ENCODE assay signal across 21 mouse cellular contexts in the genomic region with DNA sequence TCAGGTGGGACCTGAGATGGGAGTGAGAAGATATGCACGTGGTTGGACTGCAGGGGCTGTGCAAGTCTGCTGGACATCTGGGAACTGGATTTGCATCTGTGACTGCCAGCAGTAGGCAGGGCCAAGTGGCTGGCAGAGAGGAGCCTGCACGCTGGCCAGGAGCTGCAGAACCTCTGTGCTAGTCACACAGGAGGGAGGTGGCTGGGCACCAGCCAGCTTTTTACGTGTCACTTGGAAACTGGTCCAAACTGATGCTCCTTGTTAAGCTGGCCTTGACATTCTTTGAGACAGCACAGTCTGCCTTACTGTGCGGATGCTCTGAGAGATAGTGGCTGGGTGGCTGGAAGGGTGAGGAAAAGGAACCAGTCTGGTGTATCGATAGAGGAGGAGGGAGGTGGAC. TPM values are rescaled to one million over a fixed set of nuclear protein-coding genes. Genes with fewer than 3 reads are reported as not detected.
DNase-seq lines count a peak whose midpoint lies in the region; ATAC-seq and TF ChIP-seq lines count a peak whose summit lies in the region.
"Had no signal": no experiment of that assay in that cellular context is flagged by ENCODE, and none has a peak within 500 bp of the region (broad histone marks: within the 10 kb centered on the region; RNA-seq: fewer than 3 reads in every experiment).

No protein-coding gene starts in this region.

- H3K36me3 ChIP-seq in midbrain, postnatal 0 days (ENCODE audit: insufficient read depth, low read length), result no peaks in the 10 kb centered on the region
- H3K36me3 ChIP-seq in midbrain, embryonic 13.5 days, result no peaks in the 10 kb centered on the region
- no peaks in the 10 kb centered on the region for H3K36me3 ChIP-seq in forebrain, embryonic 16.5 days (ENCODE audit: control insufficient read depth, insufficient read depth)
- H3K36me3 ChIP-seq: embryonic facial prominence, embryonic 10.5 days; hindbrain, embryonic 15.5 days; liver, embryonic 15.5 days had no signal

- no peaks in the 10 kb centered on the region for H3K9me3 ChIP-seq in midbrain, postnatal 0 days (ENCODE audit: low read length)
- H3K9me3 ChIP-seq in midbrain, embryonic 13.5 days, result no peaks in the 10 kb centered on the region
- H3K9me3 ChIP-seq in forebrain, embryonic 16.5 days (ENCODE audit: control insufficient read depth, low read length), result no peaks in the 10 kb centered on the region
- H3K9me3 ChIP-seq: embryonic facial prominence, embryonic 10.5 days; hindbrain, embryonic 15.5 days; liver, embryonic 15.5 days; megakaryocyte, embryonic 14.5 days had no signal

- no peak for ATAC-seq in midbrain, postnatal 0 days (ENCODE audit: low FRiP score)
- ATAC-seq in midbrain, embryonic 13.5 days, result no peak
- ATAC-seq in forebrain, embryonic 16.5 days, result no peak
- ATAC-seq: forebrain, embryonic 14.5 days; lung, postnatal 0 days had no signal

- 70% methylated on average over 5 of the region's 5 CpGs for WGBS in midbrain, postnatal 0 days
- 83% methylated on average over 5 of the region's 5 CpGs for whole genome bisulfite sequencing in midbrain, embryonic 13.5 days
- WGBS in forebrain, embryonic 16.5 days, result 65% methylated on average over 4 of the region's 5 CpGs

- peak; percentile 60 to 65 for DNase-seq in cerebellum, postnatal 14 days
- no peak for DNase-seq in cerebellum, adult 11 months
- peak; percentile 47 for DNase-seq in midbrain, postnatal 0 days (ENCODE audit: low spot score)
- DNase-seq in NIH3T3 (ENCODE audit: low read depth), result peak; percentile 17
- DNase-seq in adrenal gland, postnatal 36 days, result peak; percentile 90 to 91
- no peak for DNase-seq in thymus, postnatal 4 days
- DNase-seq: B cell, adult 2 months; heart, postnatal 14 days; kidney, adult 18-20 months; kidney, postnatal 25 days; layer of hippocampus, adult 9-11 months; thymus, adult 2 months had no signal

- no peak overlapping the region for H3K27ac ChIP-seq in midbrain, postnatal 0 days (ENCODE audit: low read depth, low read length)
- H3K27ac ChIP-seq in midbrain, embryonic 13.5 days, result no peak overlapping the region
- no peak overlapping the region for H3K27ac ChIP-seq in forebrain, embryonic 16.5 days (ENCODE audit: low read length)
- H3K27ac ChIP-seq: embryonic facial prominence, embryonic 10.5 days; hindbrain, embryonic 15.5 days; liver, embryonic 15.5 days had no signal

- H3K9ac ChIP-seq in midbrain, postnatal 0 days (replicated peaks; ENCODE audit: low read length, poor library complexity, severe bottlenecking), result no peak overlapping the region
- no peak overlapping the region for H3K9ac ChIP-seq in midbrain, embryonic 13.5 days (replicated peaks)
- H3K9ac ChIP-seq in forebrain, embryonic 16.5 days (replicated peaks; ENCODE audit: low read depth, low read length), result no peak overlapping the region
- H3K9ac ChIP-seq: hindbrain, embryonic 15.5 days; liver, embryonic 15.5 days had no signal

- no peaks in the 10 kb centered on the region for H3K4me1 ChIP-seq in midbrain, postnatal 0 days (ENCODE audit: insufficient read depth, low read length)
- no peaks in the 10 kb centered on the region for H3K4me1 ChIP-seq in midbrain, embryonic 13.5 days (replicated peaks)
- H3K4me1 ChIP-seq in forebrain, embryonic 16.5 days (replicated peaks; ENCODE audit: control insufficient read depth, insufficient read depth, low read length), result no peaks in the 10 kb centered on the region
- H3K4me1 ChIP-seq: hindbrain, embryonic 15.5 days; liver, embryonic 15.5 days; megakaryocyte, embryonic 14.5 days had no signal

- no peaks in the 10 kb centered on the region for H3K27me3 ChIP-seq in midbrain, postnatal 0 days (ENCODE audit: insufficient read depth, low read length)
- no peaks in the 10 kb centered on the region for H3K27me3 ChIP-seq in midbrain, embryonic 13.5 days
- H3K27me3 ChIP-seq in forebrain, embryonic 16.5 days (replicated peaks; ENCODE audit: control insufficient read depth, insufficient read depth, low read length), result no peaks in the 10 kb centered on the region
- H3K27me3 ChIP-seq: hindbrain, embryonic 15.5 days; liver, embryonic 15.5 days had no signal

- H3K4me3 ChIP-seq in midbrain, postnatal 0 days (ENCODE audit: low read depth, low read length), result no peak overlapping the region
- no peak overlapping the region for H3K4me3 ChIP-seq in midbrain, embryonic 13.5 days (replicated peaks)
- no peak overlapping the region for H3K4me3 ChIP-seq in forebrain, embryonic 16.5 days (replicated peaks; ENCODE audit: low read length)
- H3K4me3 ChIP-seq: embryonic facial prominence, embryonic 10.5 days; hindbrain, embryonic 15.5 days; liver, embryonic 15.5 days; megakaryocyte, embryonic 14.5 days had no signal

- H3K4me2 ChIP-seq in midbrain, postnatal 0 days (ENCODE audit: low read depth, low read length, poor library complexity, severe bottlenecking), result no peak overlapping the region
- no peak overlapping the region for H3K4me2 ChIP-seq in midbrain, embryonic 13.5 days (replicated peaks)
- H3K4me2 ChIP-seq in forebrain, embryonic 16.5 days (ENCODE audit: low read length), result no peak overlapping the region
- H3K4me2 ChIP-seq: heart, embryonic 11.5 days; hindbrain, embryonic 15.5 days; liver, embryonic 15.5 days had no signal

- TF ChIP-seq CTCF in midbrain, postnatal 0 days (IDR thresholded peaks at IDR 0.05), result no peak

RNA-seq across cellular contexts. Expression of a gene that starts 17.9 kb away (rescaled TPM):
- 133 and 142 TPM in 2 replicates for total RNA-seq in midbrain, postnatal 0 days (2014; rRNA removed)
- 154 and 160 TPM in 2 replicates for polyA plus RNA-seq in midbrain, postnatal 0 days (2015; fragmentation: Nextera tagmentation; extraction: Ambion mirVana)
- 204 and 210 TPM in 2 replicates for polyA plus RNA-seq in midbrain, embryonic 13.5 days (2015; fragmentation: Nextera tagmentation; extraction: Ambion mirVana)
- 100 to 1,000 TPM; 151 to 167 TPM for total RNA-seq in adrenal gland, postnatal 36 days (2021)
- 180 and 207 TPM in 2 replicates for polyA plus RNA-seq in forebrain, embryonic 16.5 days (2015; fragmentation: Nextera tagmentation; extraction: Ambion mirVana)

RNA-seq across cellular contexts. Expression of a gene that starts 32.0 kb away (rescaled TPM):
- 23.9 and 31.0 TPM in 2 replicates for total RNA-seq in midbrain, postnatal 0 days (2014; rRNA removed)
- 10.3 and 11.2 TPM in 2 replicates for polyA plus RNA-seq in midbrain, postnatal 0 days (2015; fragmentation: Nextera tagmentation; extraction: Ambion mirVana)
- 6.9 and 8.1 TPM in 2 replicates for polyA plus RNA-seq in midbrain, embryonic 13.5 days (2015; fragmentation: Nextera tagmentation; extraction: Ambion mirVana)
- total RNA-seq in adrenal gland, postnatal 36 days (2021), result 1 to 10 TPM; 2.7 TPM
- polyA plus RNA-seq in forebrain, embryonic 16.5 days (2015; fragmentation: Nextera tagmentation; extraction: Ambion mirVana), result 16.8 and 17.3 TPM in 2 replicates

RNA-seq across cellular contexts. Expression of a gene that starts 59.7 kb away (rescaled TPM):
- 39.6 and 39.9 TPM in 2 replicates for total RNA-seq in midbrain, postnatal 0 days (2014; rRNA removed)
- 182 and 194 TPM in 2 replicates for polyA plus RNA-seq in midbrain, postnatal 0 days (2015; fragmentation: Nextera tagmentation; extraction: Ambion mirVana)
- polyA plus RNA-seq in midbrain, embryonic 13.5 days (2015; fragmentation: Nextera tagmentation; extraction: Ambion mirVana), result 227 and 234 TPM in 2 replicates
- total RNA-seq in adrenal gland, postnatal 36 days (2021), result 100 to 1,000 TPM; 563 to 586 TPM
- polyA plus RNA-seq in forebrain, embryonic 16.5 days (2015; fragmentation: Nextera tagmentation; extraction: Ambion mirVana), result 222 and 237 TPM in 2 replicates

Comparison
In these comparisons a context has a peak if more than half of its experiments do, and no peak if none do; other contexts are left out.
1. DNase-seq: peak in cerebellum, postnatal 14 days (2 of 2), midbrain, postnatal 0 days (single experiment), NIH3T3 (single experiment) and adrenal gland, postnatal 36 days (2 of 2); none in cerebellum, adult 11 months (single experiment) and thymus, postnatal 4 days (single experiment).